Mouse (Mus musculus) CH12.LX (cell line): ENCODE measurements around the gene Arhgef3. TPM values are rescaled to one million over a fixed set of nuclear protein-coding genes. Genes with fewer than 3 reads are reported as not detected.
A peak's percentile ranks its signal among the peaks of the same experiment; 100 is the strongest.

Source experiments
- DNase-seq: peaks from one replicate; pipeline ENCODE4 v3.0.0-alpha.2; 2013; ENCODE audit errors: extremely low read depth
- H3K27ac ChIP-seq: 2 replicates; pipeline ENCODE4 v1.5.1; 2012; ENCODE audit warnings: low read depth, mild to moderate bottlenecking, control low read depth, moderate library complexity; ENCODE audit not compliant: insufficient read depth
- H3K27me3 ChIP-seq: replicated peaks from 2 replicates; pipeline ENCODE3; 2012; ENCODE audit warnings: inconsistent platforms
- H3K36me3 ChIP-seq, 2 experiments: replicated peaks in 1 of 2; 2 replicates each; pipeline versions ENCODE3 to v1.6.1; 2012; ENCODE audit warnings: inconsistent platforms in 1 of 2, low read length in 1 of 2, mild to moderate bottlenecking in 1 of 2, mixed read lengths in 1 of 2, moderate library complexity in 1 of 2; ENCODE audit not compliant: control insufficient read depth in 1 of 2, insufficient read depth in 1 of 2
- H3K4me1 ChIP-seq, 2 experiments: 2 replicates each; pipeline ENCODE4 v1.6.1; 2012; ENCODE audit warnings: inconsistent platforms in 1 of 2, moderate library complexity in 1 of 2; ENCODE audit not compliant: insufficient read depth in 2 of 2, control insufficient read depth in 1 of 2
- H3K4me2 ChIP-seq: 2 replicates; pipeline ENCODE4 v1.6.1; 2012; ENCODE audit warnings: low read depth, mild to moderate bottlenecking, control low read depth; ENCODE audit not compliant: poor library complexity, insufficient read depth, severe bottlenecking
- H3K4me3 ChIP-seq, 3 experiments: fragments of 150-350 bp in 1 of 3; sonication (generic) in 1 of 3; replicated peaks in 1 of 3; 2 replicates each; pipeline versions ENCODE3 to v1.5.1; 2011 to 2012; ENCODE audit warnings: low read depth in 2 of 3, low read length in 2 of 3, mild to moderate bottlenecking in 2 of 3, moderate library complexity in 2 of 3, control low read depth in 1 of 3, improper control_type of control experiment in 1 of 3, inconsistent platforms in 1 of 3, mixed read lengths in 1 of 3; ENCODE audit not compliant: poor library complexity in 1 of 3
- H3K79me2 ChIP-seq: replicated peaks from 2 replicates; pipeline ENCODE4 v1.6.1; 2012; ENCODE audit warnings: mild to moderate bottlenecking, moderate library complexity; ENCODE audit not compliant: control insufficient read depth, poor library complexity, insufficient read depth, severe bottlenecking; ENCODE audit errors: extremely low read depth
- H3K9ac ChIP-seq: 2 replicates; pipeline ENCODE4 v1.6.1; 2012; ENCODE audit warnings: low read depth, mild to moderate bottlenecking, control low read depth, moderate library complexity; ENCODE audit not compliant: insufficient read depth
- H3K9me3 ChIP-seq: replicated peaks from 2 replicates; pipeline ENCODE3; 2012; ENCODE audit warnings: low read length, inconsistent platforms, mixed read lengths
- CHD2 ChIP-seq: IDR thresholded peaks from 2 replicates; pipeline ENCODE4 v1.6.1; 2011; ENCODE audit warnings: low read length, improper control_type of control experiment
- CTCF ChIP-seq, 2 experiments: IDR thresholded peaks in 1 of 2; conservative IDR thresholded peaks in 1 of 2; 2 replicates each; pipeline ENCODE4 v1.5.1; 2011 to 2012; ENCODE audit warnings: low read depth in 2 of 2, low read length in 2 of 2, improper control_type of control experiment in 1 of 2, inconsistent platforms in 1 of 2, mild to moderate bottlenecking in 1 of 2, moderate library complexity in 1 of 2
- EP300 ChIP-seq: IDR thresholded peaks from 2 replicates; pipeline ENCODE4 v1.6.1; 2011; ENCODE audit warnings: low read length, improper control_type of control experiment
- HCFC1 ChIP-seq: IDR thresholded peaks from 2 replicates; pipeline ENCODE4 v1.6.1; 2012; ENCODE audit warnings: low read depth, mild to moderate bottlenecking, inconsistent platforms, low read length, improper control_type of control experiment
- JUN ChIP-seq: IDR thresholded peaks from 2 replicates; pipeline ENCODE4 v1.6.1; 2011; ENCODE audit warnings: low read depth, mild to moderate bottlenecking, low read length, improper control_type of control experiment, moderate library complexity; ENCODE audit not compliant: insufficient read depth
- KAT2A ChIP-seq: IDR thresholded peaks from 2 replicates; pipeline ENCODE4 v1.6.1; 2012; ENCODE audit warnings: low read length, improper control_type of control experiment, inconsistent platforms; ENCODE audit not compliant: insufficient replicate concordance
- MAX ChIP-seq: IDR thresholded peaks from 2 replicates; pipeline ENCODE4 v1.6.1; 2011; ENCODE audit warnings: low read length, improper control_type of control experiment
- MAZ ChIP-seq: IDR thresholded peaks from 2 replicates; pipeline ENCODE4 v1.6.1; 2012; ENCODE audit warnings: low read depth, mild to moderate bottlenecking, inconsistent platforms, low read length, improper control_type of control experiment, moderate library complexity
- NELFE ChIP-seq: IDR thresholded peaks from 2 replicates; pipeline ENCODE4 v1.6.1; 2011; ENCODE audit warnings: low read depth, low read length, improper control_type of control experiment
- PAX5 ChIP-seq: IDR thresholded peaks from 2 replicates; pipeline ENCODE4 v1.6.1; 2012; ENCODE audit warnings: low read length, inconsistent platforms, mixed read lengths
- RCOR1 ChIP-seq: conservative IDR thresholded peaks from 2 replicates; pipeline ENCODE4 v1.6.1; 2012; ENCODE audit warnings: low read depth, mild to moderate bottlenecking, inconsistent platforms, low read length, improper control_type of control experiment
- SIN3A ChIP-seq: IDR thresholded peaks from 2 replicates; pipeline ENCODE4 v1.6.1; 2012; ENCODE audit warnings: low read length, improper control_type of control experiment, inconsistent platforms
- SMC3 ChIP-seq: IDR thresholded peaks from 2 replicates; pipeline ENCODE4 v1.6.1; 2011; ENCODE audit warnings: low read depth, low read length, improper control_type of control experiment
- TBP ChIP-seq: conservative IDR thresholded peaks from 2 replicates; pipeline ENCODE4 v1.6.1; 2011; ENCODE audit warnings: low read depth, low read length, improper control_type of control experiment
- TCF12 ChIP-seq: IDR thresholded peaks from 2 replicates; pipeline ENCODE4 v1.6.1; 2014; ENCODE audit warnings: low read depth, mild to moderate bottlenecking, inconsistent platforms, low read length, improper control_type of control experiment
- UBTF ChIP-seq: IDR thresholded peaks from 2 replicates; pipeline ENCODE4 v1.6.1; 2012; ENCODE audit warnings: low read depth, mild to moderate bottlenecking, inconsistent platforms, low read length, improper control_type of control experiment, moderate library complexity
- USF2 ChIP-seq: conservative IDR thresholded peaks from 2 replicates; pipeline ENCODE4 v1.6.1; 2011; ENCODE audit warnings: low read depth, low read length, improper control_type of control experiment
- ZKSCAN1 ChIP-seq: IDR thresholded peaks from 2 replicates; pipeline ENCODE4 v1.6.1; 2012; ENCODE audit warnings: low read depth, inconsistent platforms, low read length, improper control_type of control experiment, borderline replicate concordance
- ZNF384 ChIP-seq: IDR thresholded peaks from 2 replicates; pipeline ENCODE4 v1.6.1; 2012; ENCODE audit warnings: low read depth, low read length, improper control_type of control experiment, inconsistent platforms
- dilution Hi-C: fragments of 300-500 bp; cut with MboI; formaldehyde crosslinking; loops from 2 replicates; pipeline ENCODE4 v1.14.3; 2020; ENCODE audit warnings: low sequenced_read_pairs; ENCODE audit not compliant: extremely low pct_unique_long_range_greater_than_20kb, extremely low pct_ligation_motif_present
- in situ Hi-C: fragments of 300-500 bp; cut with MboI; formaldehyde crosslinking; loops from 3 replicates; pipeline ENCODE4 v1.14.3; 2019; ENCODE audit warnings: low sequenced_read_pairs, low pct_ligation_motif_present, low pct_unique_long_range_greater_than_20kb, mixed read lengths
- polyA plus RNA-seq: library from polyadenylated mRNA; unstranded; fragments of >175 nt; gene quantifications from 2 replicates; pipeline ENCODE4 v1.2.1, GENCODE M21; 2012; ENCODE audit warnings: low read depth; ENCODE audit not compliant: insufficient read length
- total RNA-seq, 2 experiments: library from RNA; depleted of rRNA; stranded (reverse); fragments of 300-350 nt in 1 of 2; fragments of >200 nt in 1 of 2; gene quantifications; 2 replicates each; pipeline ENCODE4 v1.2.3; 2012 to 2014

Arhgef3 gene
- total and polyA plus RNA-seq, 3 experiments, result 0.51 to 0.64 (median 0.62) TPM

DNA sequence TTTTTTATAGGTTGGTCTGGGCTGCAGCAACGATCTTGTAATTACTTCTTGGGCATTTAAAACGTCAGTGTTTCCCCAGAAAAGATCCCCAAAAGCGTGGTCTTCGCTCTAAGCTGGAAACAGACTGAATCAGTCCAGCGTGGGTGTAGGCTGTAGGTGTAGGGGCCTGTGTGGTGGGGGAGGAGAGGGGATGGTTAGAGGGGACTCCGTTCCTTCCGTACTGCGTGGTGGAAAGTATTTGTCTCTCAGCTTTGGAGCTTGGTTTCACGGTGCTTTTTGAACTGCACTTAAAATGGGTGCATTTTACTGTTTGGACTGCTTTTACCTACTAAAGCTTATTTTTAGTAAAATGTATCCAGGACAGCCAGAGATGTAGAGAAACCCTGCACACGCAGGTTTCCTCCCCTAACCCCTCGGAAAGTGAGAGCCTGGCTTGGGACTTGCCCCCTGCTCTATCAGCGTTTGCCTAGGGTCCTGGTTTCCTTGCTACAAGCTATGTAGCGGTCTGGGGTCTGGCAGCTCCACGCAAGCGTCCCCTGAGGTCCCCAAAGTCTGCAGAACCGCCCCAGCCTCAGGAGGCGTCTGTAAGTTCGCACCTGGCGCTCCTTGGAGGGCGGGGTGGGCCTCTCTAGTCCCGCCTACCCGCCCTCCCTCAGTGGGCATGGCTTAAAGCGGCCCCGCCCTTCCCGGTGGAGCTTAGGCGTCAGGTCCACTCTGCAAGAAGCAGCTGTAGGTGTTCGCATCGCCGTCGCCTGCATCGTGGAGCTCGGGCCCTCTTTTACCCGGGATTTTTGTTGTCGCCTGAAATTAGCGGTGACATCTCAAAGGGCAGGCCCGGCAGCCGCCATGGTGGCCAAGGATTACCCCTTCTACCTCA lies 220.9 kb downstream of the Arhgef3 start:
- TF ChIP-seq ZKSCAN1, result no peak
- TF ChIP-seq TCF12, result 0 out of 2 replicates have a peak, but pooled peaks have one; percentile 18
- Histone ChIP-seq H3K79me2 (no peaks in the 10 kb centered on the region), H3K9me3 (no peaks in the 10 kb centered on the region), H3K4me3 (peak overlapping the region; percentile 30 to 54 (median 44)), H3K4me1 (peaks cover 10 to 22% of the 10 kb centered on the region in 2 experiments), H3K9ac (no peak overlapping the region), H3K27me3 (peaks cover 26% of the 10 kb centered on the region), H3K27ac (no peak overlapping the region), H3K4me2 (peak overlapping the region; percentile 99), H3K36me3 (no peaks in the 10 kb centered on the region)
- dilution Hi-C loops (no loop called here), in situ Hi-C loops (loop anchor here (10.0 kb wide), 1 partner anchor 141 kb away; no protein-coding TSS in a partner anchor)
- peak; percentile 73 for DNase-seq

DNA sequence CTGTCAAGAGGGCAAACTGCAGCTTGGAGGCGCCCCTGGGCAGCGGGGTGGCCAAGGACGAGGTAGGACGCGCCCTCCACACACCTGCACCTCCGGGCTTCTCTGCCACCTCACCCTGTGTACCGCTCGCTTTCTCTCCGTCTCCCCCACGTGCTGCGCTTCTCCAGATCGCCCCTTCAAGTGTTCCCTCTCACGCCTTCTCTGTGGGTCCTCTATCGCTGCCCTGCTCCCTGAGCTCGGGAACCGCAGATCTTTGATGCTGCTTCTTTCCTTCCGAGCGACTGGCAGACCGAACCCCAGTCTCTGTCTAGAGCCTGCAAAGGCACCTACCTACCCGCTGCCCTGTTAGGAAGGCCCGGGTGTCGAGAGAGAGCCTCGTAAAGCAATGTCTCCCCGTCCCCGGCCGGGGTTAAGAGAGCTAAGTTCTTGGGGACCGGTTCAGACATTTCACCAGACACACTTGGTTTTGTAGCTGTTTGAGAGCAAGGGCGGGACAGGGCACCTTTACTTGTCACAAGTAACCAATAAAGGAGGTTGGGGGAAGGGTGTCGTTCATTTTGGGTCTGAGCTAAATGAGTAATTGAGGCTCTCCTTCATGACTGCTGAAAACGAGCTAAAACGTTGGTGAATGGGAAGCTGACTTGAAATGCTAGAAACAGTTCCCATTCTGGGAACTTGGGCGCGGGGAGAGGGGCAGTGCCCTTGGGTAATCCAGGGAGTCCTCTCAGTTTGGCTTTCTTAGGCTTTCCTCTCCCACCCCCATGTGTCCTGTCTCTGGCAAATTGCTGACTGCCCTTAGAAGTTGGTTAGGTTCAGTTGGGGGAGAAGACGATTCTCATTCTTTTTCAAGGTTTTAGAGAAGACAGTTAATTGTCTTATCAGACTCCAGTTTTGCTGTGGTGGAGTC lies 221.8 kb downstream of the Arhgef3 start:
- H3K4me1 ChIP-seq, result peaks cover 18 to 31% of the 10 kb centered on the region in 2 experiments
- no peak for DNase-seq

More for the DNA sequence above, 221.8 kb downstream of the Arhgef3 start:
- no peaks in the 10 kb centered on the region for H3K79me2 ChIP-seq
- in situ Hi-C loops, result loop anchor here (10.0 kb wide), 1 partner anchor 142 kb away; no protein-coding TSS in a partner anchor
- no peaks in the 10 kb centered on the region for H3K9me3 ChIP-seq
- peaks cover 26% of the 10 kb centered on the region for H3K27me3 ChIP-seq
- no peak overlapping the region for H3K27ac ChIP-seq
- peak overlapping the region; percentile 30 to 54 (median 44) for H3K4me3 ChIP-seq
- TF ChIP-seq CTCF (conservative IDR thresholded peaks at IDR 0.05 in 1 of 2, IDR thresholded peaks at IDR 0.05 in 1 of 2; ENCODE audit: low read depth in 2 of 2, low read length in 2 of 2) (no peak), TBP (no peak), TCF12 (no peak), CHD2 (no peak), RCOR1 (no peak), KAT2A (no peak), MAX (no peak; the same call in 1 of the 2 replicates), SMC3 (no peak), ZNF384 (no peak), JUN (no peak), UBTF (no peak), SIN3A (no peak), ZKSCAN1 (no peak), NELFE (no peak), USF2 (no peak), EP300 (no peak), PAX5 (no peak), MAZ (no peak), HCFC1 (no peak)
- TF ChIP-seq, all 38 proteins: peak for 0
- Histone ChIP-seq H3K36me3 (no peaks in the 10 kb centered on the region), H3K9ac (peak overlapping the region; percentile 3; the same call in 1 of the 2 replicates), H3K4me2 (peak overlapping the region; percentile 99)
- dilution Hi-C loops, result no loop called here
